Mouse (Mus musculus) MEL (cell line): Measurements from ENCODE around the gene Atr. TPM values are rescaled to one million over a fixed set of nuclear protein-coding genes. Genes with fewer than 3 reads are reported as not detected.

ENCODE experiments used
- DNase-seq: peaks from one replicate; pipeline ENCODE4 v3.0.0; 2011; ENCODE audit warnings: low read depth, low spot score
- H3K27ac ChIP-seq: 2 replicates; pipeline ENCODE4 v1.5.1; 2012; ENCODE audit warnings: low read depth, mild to moderate bottlenecking, control low read depth, low read length, moderate library complexity; ENCODE audit not compliant: control insufficient read depth
- H3K27me3 ChIP-seq, 2 experiments: fragments of 150-350 bp in 1 of 2; sonication (generic) in 1 of 2; 2 replicates each; pipeline ENCODE4 v1.6.1; 2012; ENCODE audit warnings: low read length in 2 of 2, mild to moderate bottlenecking in 2 of 2, improper control_type of control experiment in 1 of 2, moderate library complexity in 1 of 2; ENCODE audit not compliant: insufficient read depth in 2 of 2, control insufficient read depth in 1 of 2
- H3K36me3 ChIP-seq, 2 experiments: 2 replicates each; pipeline ENCODE4 v1.6.1; 2012 to 2014; ENCODE audit warnings: low read length in 2 of 2, improper control_type of control experiment in 1 of 2, inconsistent platforms in 1 of 2, mild to moderate bottlenecking in 1 of 2; ENCODE audit not compliant: insufficient read depth in 2 of 2, control insufficient read depth in 1 of 2
- H3K4me1 ChIP-seq, 2 experiments: fragments of 150-350 bp in 1 of 2; sonication (generic) in 1 of 2; 2 replicates each; pipeline ENCODE4 v1.6.1; 2012; ENCODE audit warnings: low read length in 2 of 2, improper control_type of control experiment in 1 of 2, mild to moderate bottlenecking in 1 of 2; ENCODE audit not compliant: insufficient read depth in 2 of 2, control insufficient read depth in 1 of 2
- H3K4me3 ChIP-seq, 2 experiments: fragments of 150-350 bp in 1 of 2; sonication (generic) in 1 of 2; 2 replicates each; pipeline ENCODE4 v1.5.1; 2012; ENCODE audit warnings: low read depth in 2 of 2, low read length in 2 of 2, mild to moderate bottlenecking in 2 of 2, moderate library complexity in 2 of 2, control low read depth in 1 of 2, improper control_type of control experiment in 1 of 2; ENCODE audit not compliant: control insufficient read depth in 1 of 2, insufficient read depth in 1 of 2
- H3K79me2 ChIP-seq: 2 replicates; pipeline ENCODE4 v1.6.1; 2012; ENCODE audit warnings: mild to moderate bottlenecking, low read length, moderate library complexity; ENCODE audit not compliant: control insufficient read depth, poor library complexity, insufficient read depth
- H3K9ac ChIP-seq: 2 replicates; pipeline ENCODE4 v1.6.1; 2012; ENCODE audit warnings: low read depth, mild to moderate bottlenecking, control low read depth, low read length, moderate library complexity; ENCODE audit not compliant: control insufficient read depth, poor library complexity, severe bottlenecking
- H3K9me3 ChIP-seq: fragments of 150-350 bp; sonication (generic); replicated peaks from 2 replicates; pipeline ENCODE4 v1.6.1; 2012; ENCODE audit warnings: mild to moderate bottlenecking, low read length, improper control_type of control experiment, moderate library complexity; ENCODE audit not compliant: insufficient read depth
- CHD1 ChIP-seq: IDR thresholded peaks from 2 replicates; pipeline ENCODE4 v1.6.1; 2012; ENCODE audit warnings: low read depth, mild to moderate bottlenecking, inconsistent platforms, low read length, improper control_type of control experiment
- CTCF ChIP-seq, 3 experiments: IDR thresholded peaks in 2 of 3; conservative IDR thresholded peaks in 1 of 3; 2 replicates each; pipeline ENCODE4 v1.5.1; 2011 to 2012; ENCODE audit warnings: low read length in 3 of 3, low read depth in 2 of 3, mild to moderate bottlenecking in 2 of 3, improper control_type of control experiment in 1 of 3, inconsistent platforms in 1 of 3, mixed read lengths in 1 of 3, moderate library complexity in 1 of 3; ENCODE audit not compliant: control insufficient read depth in 1 of 3, insufficient read depth in 1 of 3, poor library complexity in 1 of 3, severe bottlenecking in 1 of 3
- EP300 ChIP-seq, 2 experiments: IDR thresholded peaks; 2 replicates each; pipeline ENCODE4 v1.6.1; 2011; ENCODE audit warnings: improper control_type of control experiment in 2 of 2, low read length in 2 of 2, low read depth in 1 of 2, mild to moderate bottlenecking in 1 of 2
- ETS1 ChIP-seq: IDR thresholded peaks from 2 replicates; pipeline ENCODE4 v1.6.1; 2012; ENCODE audit warnings: low read depth, mild to moderate bottlenecking, inconsistent platforms, low read length, improper control_type of control experiment, moderate library complexity
- GABPA ChIP-seq: IDR thresholded peaks from 2 replicates; pipeline ENCODE4 v1.6.1; 2012; ENCODE audit warnings: low read depth, mild to moderate bottlenecking, inconsistent platforms, low read length, improper control_type of control experiment, moderate library complexity
- HCFC1 ChIP-seq: IDR thresholded peaks from 2 replicates; pipeline ENCODE4 v1.6.1; 2012; ENCODE audit warnings: low read depth, mild to moderate bottlenecking, inconsistent platforms, low read length, improper control_type of control experiment, moderate library complexity
- KAT2A ChIP-seq: conservative IDR thresholded peaks from 2 replicates; pipeline ENCODE4 v1.6.1; 2012; ENCODE audit warnings: low read depth, low read length, improper control_type of control experiment, inconsistent platforms
- MAFK ChIP-seq: IDR thresholded peaks from 2 replicates; pipeline ENCODE4 v1.6.1; 2011; ENCODE audit warnings: low read depth, mild to moderate bottlenecking, low read length, improper control_type of control experiment, borderline replicate concordance
- MXI1 ChIP-seq: IDR thresholded peaks from 2 replicates; pipeline ENCODE4 v1.6.1; 2011; ENCODE audit warnings: mild to moderate bottlenecking, low read depth, low read length, improper control_type of control experiment
- POLR2A ChIP-seq, 2 experiments: IDR thresholded peaks; 2 replicates each; pipeline ENCODE4 v1.6.1; 2011 to 2012; ENCODE audit warnings: low read length in 2 of 2, mild to moderate bottlenecking in 2 of 2, control low read depth in 1 of 2, improper control_type of control experiment in 1 of 2, low read depth in 1 of 2, moderate library complexity in 1 of 2; ENCODE audit not compliant: control insufficient read depth in 1 of 2, insufficient read depth in 1 of 2, poor library complexity in 1 of 2
- POLR2AphosphoS2 ChIP-seq: IDR thresholded peaks from 2 replicates; pipeline ENCODE4 v1.6.1; 2011; ENCODE audit warnings: low read length, improper control_type of control experiment
- RAD21 ChIP-seq: IDR thresholded peaks from 2 replicates; pipeline ENCODE4 v1.6.1; 2011; ENCODE audit warnings: mild to moderate bottlenecking, low read depth, low read length, improper control_type of control experiment
- RCOR1 ChIP-seq: IDR thresholded peaks from 2 replicates; pipeline ENCODE4 v1.6.1; 2012; ENCODE audit warnings: low read depth, mild to moderate bottlenecking, inconsistent platforms, low read length, improper control_type of control experiment
- SMC3 ChIP-seq: IDR thresholded peaks from 2 replicates; pipeline ENCODE4 v1.6.1; 2011; ENCODE audit warnings: low read depth, low read length, improper control_type of control experiment
- USF2 ChIP-seq, 2 experiments: IDR thresholded peaks; 2 replicates each; pipeline ENCODE4 v1.6.1; 2011 to 2012; ENCODE audit warnings: improper control_type of control experiment in 2 of 2, low read length in 2 of 2, borderline replicate concordance in 1 of 2, inconsistent platforms in 1 of 2, low read depth in 1 of 2, mild to moderate bottlenecking in 1 of 2; ENCODE audit not compliant: insufficient read depth in 1 of 2
- ZMIZ1 ChIP-seq: IDR thresholded peaks from 2 replicates; pipeline ENCODE4 v1.6.1; 2012; ENCODE audit warnings: low read depth, mild to moderate bottlenecking, inconsistent platforms, low read length, improper control_type of control experiment, moderate library complexity
- polyA plus RNA-seq, 2 experiments: library from polyadenylated mRNA; stranded (reverse) in 1 of 2; unstranded in 1 of 2; fragments of >175 nt in 1 of 2; fragments of >200 nt in 1 of 2; gene quantifications; 2 replicates each; pipeline versions ENCODE4 v1.2.1 to v1.2.4; 2012; ENCODE audit warnings: low replicate concordance in 2 of 2, low read depth in 1 of 2; ENCODE audit not compliant: insufficient read length in 2 of 2, insufficient read depth in 1 of 2, missing spikeins in 1 of 2
- total RNA-seq: library from RNA; depleted of rRNA; stranded (reverse); fragments of 300-350 nt; gene quantifications from 2 replicates; pipeline ENCODE4 v1.2.3, GENCODE M21; 2012

Gene Atr
- total and polyA plus RNA-seq, 3 experiments, result 12.2 to 19.6 TPM; not detected in 1

DNA sequence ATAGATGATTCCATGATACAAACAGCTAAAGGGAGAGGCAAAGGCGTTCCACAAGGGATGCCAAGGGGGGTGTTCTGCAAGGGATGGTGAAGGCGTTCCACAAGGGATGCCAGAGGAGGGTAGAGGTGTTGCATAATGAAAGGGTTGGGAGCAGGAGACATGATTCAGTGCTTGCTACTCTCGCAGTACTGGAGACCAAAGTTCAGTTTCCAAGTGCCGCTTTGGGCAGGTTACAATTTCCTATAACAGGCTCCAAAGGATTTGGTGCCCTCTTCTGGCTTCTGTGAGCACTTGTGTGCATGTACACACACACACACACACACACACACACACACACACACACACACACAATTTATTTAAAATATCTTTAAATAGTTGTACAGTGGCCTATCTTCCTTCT is 45.6 kb upstream of the Atr start:
- no peaks in the 10 kb centered on the region; a peak in 1 of 4 replicates for H3K27me3 ChIP-seq

DNA sequence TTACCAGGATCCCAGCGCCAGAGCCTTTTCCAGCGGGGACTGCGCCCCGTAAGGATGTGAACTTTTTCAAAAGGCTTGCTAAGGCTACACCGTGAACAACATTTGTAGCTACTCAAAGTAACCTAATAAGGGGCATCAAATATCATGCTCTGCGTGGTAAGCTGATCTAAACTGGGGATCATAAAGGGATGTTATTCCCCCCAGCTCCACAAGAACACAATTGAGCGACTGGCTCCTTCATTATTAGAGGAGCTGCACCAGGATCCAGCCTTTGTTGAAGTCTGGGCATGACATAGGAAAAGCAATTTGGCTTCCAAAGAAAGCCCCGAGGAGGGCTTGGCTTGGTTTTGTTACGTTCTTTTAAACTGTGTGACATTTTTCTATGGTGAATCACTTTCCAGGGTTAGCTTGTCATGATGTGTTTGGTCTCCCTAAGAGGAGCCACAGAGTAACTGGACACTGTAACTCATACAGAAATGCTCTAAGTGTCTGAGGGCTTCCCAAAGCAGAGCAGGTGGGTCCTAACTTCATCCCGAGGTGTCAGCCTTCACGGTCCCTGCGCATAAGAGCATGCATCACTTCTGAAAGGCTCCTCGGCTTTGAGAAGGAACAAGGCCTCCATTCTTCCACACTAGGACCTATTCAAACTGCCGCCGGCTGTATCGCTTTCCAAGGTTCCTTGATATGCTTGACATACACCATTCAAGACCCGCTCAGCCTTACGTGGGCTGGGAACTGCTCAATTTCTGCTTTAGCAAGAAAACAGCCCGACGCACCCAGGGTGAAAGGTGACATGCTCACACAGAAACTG is 43.5 kb upstream of the Atr start:
- no peak for DNase-seq
- Histone ChIP-seq H3K27me3 (no peaks in the 10 kb centered on the region; a peak in 1 of 4 replicates), H3K27ac (no peak overlapping the region), H3K9ac (no peak overlapping the region), H3K4me3 (no peak overlapping the region), H3K4me1 (0 out of 4 replicates have a peak, but pooled peaks cover 0 to 4% of the 10 kb centered on the region in 2 experiments), H3K9me3 (no peaks in the 10 kb centered on the region), H3K36me3 (peaks cover 0 to 6% of the 10 kb centered on the region in 2 experiments; a peak in 2 of 4 replicates), H3K79me2 (no peaks in the 10 kb centered on the region)
- TF ChIP-seq CHD1 (no peak), MXI1 (no peak), POLR2A (IDR thresholded peaks at IDR 0.05; ENCODE audit: control insufficient read depth in 1 of 2, insufficient read depth in 1 of 2, low read depth in 1 of 2, low read length in 2 of 2, poor library complexity in 1 of 2) (no peak), RCOR1 (no peak), GABPA (no peak), ZMIZ1 (no peak), RAD21 (no peak), USF2 (IDR thresholded peaks at IDR 0.05; ENCODE audit: borderline replicate concordance in 1 of 2, insufficient read depth in 1 of 2, low read depth in 1 of 2, low read length in 2 of 2) (no peak), MAFK (no peak), ETS1 (no peak), HCFC1 (no peak), POLR2AphosphoS2 (no peak), KAT2A (no peak), EP300 (IDR thresholded peaks at IDR 0.05; ENCODE audit: low read depth in 1 of 2, low read length in 2 of 2) (no peak)

More for the DNA sequence above, 45.6 kb upstream of the Atr start:
- no peak overlapping the region for H3K27ac ChIP-seq
- no peak for DNase-seq
- TF ChIP-seq SMC3, result no peak
- TF ChIP-seq CTCF (IDR thresholded peaks at IDR 0.05 in 2 of 3, conservative IDR thresholded peaks at IDR 0.05 in 1 of 3; ENCODE audit: control insufficient read depth in 1 of 3, insufficient read depth in 1 of 3, low read depth in 2 of 3, low read length in 3 of 3, poor library complexity in 1 of 3, severe bottlenecking in 1 of 3), result peak in 1 of 3 experiments; percentile 0; a peak in 1 of 6 replicates
- no peak overlapping the region for H3K9ac ChIP-seq
- no peaks in the 10 kb centered on the region for H3K9me3 ChIP-seq
- no peaks in the 10 kb centered on the region for H3K79me2 ChIP-seq
- no peak overlapping the region for H3K4me3 ChIP-seq
- peaks cover 0 to 6% of the 10 kb centered on the region in 2 experiments; a peak in 2 of 4 replicates for H3K36me3 ChIP-seq
- H3K4me1 ChIP-seq, result 0 out of 4 replicates have a peak, but pooled peaks cover 0 to 4% of the 10 kb centered on the region in 2 experiments
